Mouse (Mus musculus) fat pad, adult 2 months (tissue): ENCODE results near the gene Spata2l.
"Not testable (repeated sequence)": the region's sequence is repeated elsewhere in the genome, so short reads cannot be mapped to it uniquely, and the experiment has no call there.

Experiments used
- DNase-seq: peaks from one replicate; pipeline ENCODE4 v3.0.0-alpha.2; 2011; ENCODE audit warnings: low read depth, low spot score; ENCODE audit errors: extremely low read depth

The Spata2l gene

DNA sequence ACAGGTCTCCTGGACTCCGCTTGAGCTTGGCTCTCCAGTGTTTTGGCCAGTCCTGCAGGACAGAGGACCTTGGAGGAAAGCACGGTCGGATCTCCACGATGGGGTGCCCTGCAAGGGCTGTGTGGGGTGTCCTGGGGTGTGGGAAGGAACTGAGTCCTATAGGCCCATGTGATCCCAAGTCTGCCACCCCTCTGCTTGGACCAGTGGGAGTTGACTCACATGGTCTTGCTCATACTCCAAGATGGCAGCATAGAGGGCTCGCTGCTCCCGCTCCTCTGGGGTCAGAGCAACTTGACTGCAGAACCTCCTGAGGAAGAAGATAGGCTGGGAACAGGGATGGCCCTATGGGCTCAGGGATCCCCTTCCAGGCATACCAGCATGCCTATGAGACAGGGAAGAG, 11.7 kb upstream of the Spata2l start:
- no peak for DNase-seq

DNA sequence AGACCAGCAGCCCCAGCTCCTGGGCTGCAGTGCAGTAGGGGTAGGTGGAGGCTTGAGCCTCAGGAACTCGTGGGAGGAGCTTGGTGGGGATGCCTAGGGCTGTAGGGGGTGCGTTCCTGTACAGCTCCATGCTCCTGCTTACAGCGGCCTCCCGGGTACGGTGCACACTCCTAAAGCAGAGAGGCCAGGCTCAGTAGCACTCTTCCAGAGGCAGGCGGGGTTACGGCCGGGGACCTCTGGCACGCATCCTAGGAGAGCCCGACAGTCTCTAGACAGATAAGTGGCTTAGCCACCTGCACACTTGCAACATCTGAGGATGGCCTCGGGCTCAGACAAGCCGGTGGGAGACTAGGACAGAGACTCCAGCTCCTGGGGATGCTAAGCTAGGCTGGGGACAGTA, 9.5 kb upstream of the Spata2l start:
- no peak for DNase-seq

GRCm38 (mm10) chr8:123244382-123244781, 8.3 kb upstream of the Spata2l start:
- no peak for DNase-seq

DNA sequence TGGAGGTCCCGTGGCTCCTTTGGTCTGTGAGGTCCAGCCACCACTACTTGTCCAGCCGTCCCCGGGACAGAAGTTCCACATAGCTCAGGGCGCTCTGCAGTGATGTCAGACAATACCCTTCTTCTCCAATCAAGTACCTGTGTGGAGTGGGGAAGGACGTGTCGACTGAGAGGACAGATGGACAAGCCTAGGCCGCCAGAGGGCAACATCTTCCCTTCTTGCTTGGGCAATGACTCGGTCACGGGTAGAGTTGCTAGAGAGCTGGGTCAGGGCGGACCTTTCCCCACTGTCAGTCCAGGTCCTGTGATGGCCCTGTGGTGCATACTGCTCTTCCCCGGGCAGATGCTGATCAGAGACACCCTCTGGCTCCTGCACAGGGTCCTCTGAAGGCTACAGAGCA, 7.0 kb upstream of the Spata2l start:
- no peak for DNase-seq

- DNase-seq: no peak
Measured at GRCm38 (mm10) chr8:123242107-123242923, 6.3 kb upstream of the Spata2l start.

DNA sequence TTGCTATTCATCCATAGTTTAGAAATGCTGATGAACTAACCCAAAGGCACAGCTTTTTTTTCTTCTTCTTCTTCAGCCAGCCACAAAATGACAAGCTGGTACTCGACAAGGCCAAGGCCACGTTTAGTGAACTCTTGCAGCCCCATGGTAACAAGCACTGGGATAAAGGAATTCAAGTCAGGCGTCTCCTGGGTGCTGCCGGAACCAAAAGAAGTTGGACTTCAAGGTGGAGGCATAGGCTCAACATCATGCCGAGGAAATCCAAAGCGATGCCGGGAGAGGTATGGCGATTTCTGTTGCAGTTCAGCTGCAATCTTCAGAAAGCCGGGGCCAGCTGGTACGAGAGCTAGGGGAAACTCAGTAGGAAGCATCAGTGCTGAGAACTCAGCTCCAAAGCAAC, 3.4 kb upstream of the Spata2l start:
- DNase-seq: no peak

- DNase-seq: no peak
Measured at GRCm38 (mm10) chr8:123234918-123235519, 1.0 kb downstream of the Spata2l start.

GRCm38 (mm10) chr8:123233760-123234159, 2.3 kb downstream of the Spata2l start:
- DNase-seq: no peak

GRCm38 (mm10) chr8:123233300-123233699, 2.7 kb downstream of the Spata2l start:
- DNase-seq: no peak

DNA sequence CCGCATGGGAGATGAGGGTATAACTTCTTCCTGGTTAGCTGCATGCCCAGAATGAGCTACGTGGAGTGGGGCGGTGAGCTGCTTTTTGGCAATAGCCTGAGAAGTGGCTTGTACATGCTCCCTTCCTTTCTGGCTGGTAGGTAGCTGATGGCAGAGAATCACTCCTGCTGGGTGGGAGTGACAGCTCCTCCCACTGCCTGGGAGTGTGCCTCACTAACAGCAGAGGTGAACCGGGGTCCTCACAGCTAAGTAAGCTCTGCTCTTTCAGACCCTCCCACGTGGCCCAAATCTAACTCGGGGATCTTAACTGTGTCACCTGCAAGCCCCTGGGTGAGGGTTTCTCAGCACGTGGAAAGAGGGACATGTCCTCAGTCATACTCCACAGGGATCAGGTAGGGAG, 3.5 kb downstream of the Spata2l start:
- DNase-seq: no peak

DNA sequence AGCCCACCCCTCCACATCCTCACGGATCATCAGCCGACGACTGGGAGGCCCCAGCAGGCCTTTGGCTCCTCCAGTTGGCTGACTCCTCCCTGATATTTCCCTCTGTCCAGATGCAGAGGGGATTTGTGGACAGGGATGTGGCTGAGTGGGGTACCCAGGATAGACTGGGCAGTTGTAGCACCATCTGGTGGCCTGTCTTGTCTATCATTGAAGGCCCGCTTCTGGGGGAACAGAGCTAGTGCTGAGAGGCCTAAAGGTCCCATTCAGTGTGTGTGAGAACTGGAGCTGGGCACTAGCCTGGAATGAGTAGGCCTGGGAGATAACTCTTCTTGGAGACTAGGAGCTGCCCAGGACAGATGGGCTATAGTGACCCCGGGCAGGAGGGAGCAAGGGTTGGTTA, 4.3 kb downstream of the Spata2l start:
- DNase-seq: no peak

DNA sequence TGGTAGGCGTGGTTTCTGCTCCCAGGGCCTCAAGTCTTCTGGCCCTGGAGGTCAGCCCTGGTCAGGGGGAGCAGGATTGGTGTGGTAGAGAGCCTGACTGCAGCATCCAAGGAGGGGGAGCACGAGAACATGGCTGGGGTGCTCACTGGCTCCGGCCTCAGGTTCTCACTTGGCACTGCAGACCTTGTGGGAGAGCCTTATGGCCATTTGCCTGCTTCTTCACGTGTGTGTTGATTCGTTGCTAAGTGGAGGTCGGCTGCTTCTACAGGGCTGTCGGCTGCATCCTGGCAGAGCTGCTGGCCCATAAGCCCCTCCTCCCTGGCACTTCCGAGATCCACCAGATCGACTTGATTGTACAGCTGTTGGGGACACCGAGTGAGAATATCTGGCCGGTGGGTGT, 5.7 kb downstream of the Spata2l start:
- not testable (repeated sequence) for DNase-seq

DNA sequence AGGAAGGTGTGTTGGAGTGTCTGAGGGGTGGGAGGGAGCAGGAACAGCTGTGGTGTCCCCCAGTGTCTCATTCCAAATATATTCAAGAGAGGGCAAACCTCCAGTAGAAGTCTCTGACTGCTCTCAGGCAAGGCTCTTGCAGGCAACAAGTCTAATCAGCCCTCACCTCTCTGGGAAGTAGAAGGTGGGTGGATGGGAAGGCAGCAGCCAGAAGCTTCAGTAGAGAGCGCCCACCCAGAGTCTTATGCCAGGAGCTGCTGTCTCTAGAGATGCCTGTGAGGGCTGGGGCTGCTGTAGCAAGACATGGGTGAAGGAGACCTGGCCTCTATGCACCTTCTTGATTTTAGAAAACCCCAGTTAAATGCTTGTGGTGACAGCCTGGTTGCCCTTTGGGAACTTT, 7.6 kb downstream of the Spata2l start:
- DNase-seq: no peak

- no peak for DNase-seq
Measured at GRCm38 (mm10) chr8:123224278-123225266, 11.5 kb downstream of the Spata2l start, which contains the start of gene Cdk10. Gene Cdk10 (plus strand): TSS chr8:123224842.

GRCm38 (mm10) chr8:123220917-123221316, 15.1 kb downstream of the Spata2l start:
- no peak for DNase-seq

DNA sequence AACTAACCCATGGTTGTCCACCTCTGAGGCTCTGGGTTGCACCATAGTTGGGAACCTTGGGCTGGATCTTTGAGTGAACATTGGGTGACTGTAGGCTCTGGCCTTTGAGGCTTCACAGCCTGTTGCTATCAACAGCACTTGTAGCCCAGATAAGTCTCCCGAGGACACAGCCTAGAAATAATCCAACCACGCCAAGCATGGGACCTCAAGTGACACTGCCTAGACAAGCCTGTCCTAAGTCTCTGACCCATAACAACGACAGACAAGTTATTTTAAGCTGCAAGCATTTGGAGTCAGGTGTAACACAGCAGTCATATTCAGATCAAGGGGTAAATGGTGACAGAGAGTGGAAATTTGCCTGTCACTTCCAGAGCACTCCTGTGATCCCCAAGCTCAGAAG, 20.6 kb downstream of the Spata2l start:
- no peak for DNase-seq

- no peak for DNase-seq
Measured at GRCm38 (mm10) chr8:123213118-123213772, 22.8 kb downstream of the Spata2l start.

GRCm38 (mm10) chr8:123212321-123213117, 23.5 kb downstream of the Spata2l start, which contains the start of the genes Chmp1a and Spata33:
Gene Chmp1a (minus strand): TSS chr8:123212763.
Gene Spata33 (plus strand): TSS chr8:123212832.
- DNase-seq: no peak

- DNase-seq: no peak
Measured at GRCm38 (mm10) chr8:123211876-123212275, 24.2 kb downstream of the Spata2l start.

DNA sequence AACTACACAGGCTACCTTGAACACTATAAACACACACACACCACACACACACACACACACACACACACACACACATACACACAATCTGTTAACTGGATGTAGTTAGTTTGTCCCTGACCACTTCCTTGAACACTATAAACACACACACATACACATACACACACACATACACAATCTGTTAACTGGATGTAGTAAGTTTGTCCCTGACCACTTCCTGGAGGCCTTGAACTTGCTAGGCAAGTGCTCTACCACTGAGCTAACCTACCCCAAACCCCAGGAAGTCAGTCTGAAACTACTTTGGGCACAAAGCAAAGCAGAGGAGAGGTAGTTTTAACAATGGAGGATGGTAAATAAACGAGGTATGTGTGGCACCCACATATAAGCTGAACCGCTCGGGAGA, 32.5 kb downstream of the Spata2l start:
- no peak for DNase-seq
